Mouse (Mus musculus) layer of hippocampus, adult 18-20 months (tissue): ENCODE measurements around the gene Cep170. TPM values are rescaled to one million over a fixed set of nuclear protein-coding genes. Genes with fewer than 3 reads are reported as not detected.

Source experiments
- DNase-seq, 2 experiments: peaks; one replicate each; pipeline ENCODE4 v3.0.0; 2022; ENCODE audit warnings: low spot score in 2 of 2
- microRNA-seq, 2 experiments: library from miRNA; unstranded; fragments of <30 nt; microRNA quantifications; one replicate each; pipeline ENCODE4 v1.2.0; 2021
- total RNA-seq, 2 experiments: library from RNA; stranded (reverse); gene quantifications; 2 replicates each; pipeline ENCODE4 v1.2.3; 2021

Cep170 gene
- total RNA-seq, 2 experiments from 2014 or later: 101 to 103 TPM

DNA sequence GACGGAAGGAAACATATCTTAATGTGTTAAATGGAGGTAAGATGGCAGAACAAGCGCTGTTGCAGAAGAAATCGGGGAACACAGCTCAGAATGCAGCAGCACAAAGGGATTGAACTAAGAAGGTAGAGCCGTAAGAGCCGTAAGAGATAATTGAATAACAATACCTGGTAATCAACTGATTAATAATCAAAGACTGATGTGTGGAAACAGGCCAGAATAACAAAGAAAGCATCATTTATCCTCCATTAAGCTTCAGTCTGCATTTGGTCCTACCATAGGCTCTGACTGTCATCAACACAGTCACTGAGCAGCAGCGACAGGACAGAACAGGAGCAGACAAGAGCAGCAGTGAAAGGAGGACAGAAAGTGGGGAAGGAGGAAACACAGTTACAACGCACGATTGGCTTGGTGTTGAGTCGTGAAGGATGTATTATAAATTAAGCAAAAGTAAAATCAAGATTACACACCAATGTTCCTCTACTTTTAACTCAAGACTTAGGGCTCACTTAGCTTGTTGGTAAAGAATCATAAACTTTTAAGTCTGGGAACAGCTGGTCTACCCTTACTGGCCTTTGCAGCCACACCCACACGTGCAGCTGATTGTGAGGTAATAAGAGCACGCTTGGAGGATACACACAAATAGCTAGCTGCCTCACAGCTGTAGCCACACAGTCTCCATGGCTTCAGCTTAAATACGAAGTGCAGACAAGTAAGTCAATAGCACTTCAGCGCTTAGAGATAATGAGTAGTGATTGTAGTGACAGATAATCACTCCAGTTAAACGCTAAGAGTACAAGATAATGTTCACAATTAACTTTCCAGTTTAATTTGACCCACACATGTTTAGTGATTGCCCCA, 59.8 kb downstream of the Cep170 start:
- no peak for DNase-seq

GRCm38 (mm10) chr1:176749708-176750107, 64.2 kb downstream of the Cep170 start:
- no peak for DNase-seq

- DNase-seq: no peak
Measured at GRCm38 (mm10) chr1:176732834-176733233, 81.0 kb downstream of the Cep170 start.

DNA sequence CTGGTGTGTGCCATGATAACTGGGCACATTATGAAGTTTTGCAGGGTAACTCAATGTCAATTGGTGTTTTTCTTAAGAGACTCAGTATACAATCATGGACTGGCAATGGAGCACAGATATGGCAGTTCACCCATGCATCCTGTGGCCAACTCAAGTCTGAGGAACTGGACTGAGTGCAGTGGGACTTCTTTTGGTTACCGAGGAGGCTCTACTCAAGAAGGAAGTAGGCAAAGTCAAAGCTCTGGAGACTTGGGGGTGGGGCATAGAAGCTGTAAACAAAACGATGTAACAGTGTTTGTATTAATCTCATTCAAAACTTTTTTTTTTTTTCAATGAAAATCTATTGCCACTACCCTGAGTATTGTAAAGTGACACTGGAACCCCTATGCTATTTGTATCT, 83.3 kb downstream of the Cep170 start:
- no peak for DNase-seq

DNA sequence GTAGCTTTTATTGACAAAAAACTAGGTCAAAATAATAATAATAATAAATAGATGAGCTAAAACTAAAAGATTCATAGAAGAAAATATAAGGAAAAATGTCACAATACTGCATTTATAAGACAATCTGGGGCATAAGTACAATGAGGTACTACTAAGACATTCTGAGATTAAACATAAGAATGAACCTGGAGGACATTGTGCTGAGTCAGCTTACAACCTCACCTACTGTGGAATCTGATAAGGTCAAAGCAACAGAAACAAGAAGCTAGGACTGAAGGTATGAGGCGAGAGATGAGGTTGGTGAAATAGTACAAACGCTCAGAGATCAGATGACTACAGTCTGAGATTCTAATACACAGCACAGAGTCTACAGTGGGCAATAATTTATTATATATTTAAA, 86.5 kb downstream of the Cep170 start:
- no peak for DNase-seq

- no peak for DNase-seq
Measured at GRCm38 (mm10) chr1:176724771-176725170, 89.1 kb downstream of the Cep170 start.

- no peak for DNase-seq
Measured at GRCm38 (mm10) chr1:176723858-176724713, 89.8 kb downstream of the Cep170 start.

DNA sequence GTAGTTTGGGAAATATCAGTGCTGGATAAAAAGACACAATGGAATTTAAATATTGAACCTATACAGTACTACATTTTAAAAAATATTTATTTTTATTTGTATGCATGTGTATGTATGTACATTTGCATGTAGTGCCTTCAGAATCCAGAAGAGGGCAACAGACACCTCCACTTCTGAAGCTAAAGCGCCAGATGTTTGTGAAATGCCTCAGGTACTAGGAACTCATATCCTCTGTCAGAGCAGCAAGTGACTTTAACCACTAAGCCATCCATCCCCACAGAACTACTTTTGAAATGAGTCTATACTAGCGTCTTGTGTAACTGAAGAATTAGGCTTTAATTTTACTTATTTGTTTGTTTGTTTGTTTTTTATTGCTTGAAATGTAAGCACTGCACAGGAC, 101.4 kb downstream of the Cep170 start:
- peak in 1 of 2 experiments; percentile 49 for DNase-seq

- no peak for DNase-seq
Measured at GRCm38 (mm10) chr1:176700226-176700625, 113.6 kb downstream of the Cep170 start.

DNA sequence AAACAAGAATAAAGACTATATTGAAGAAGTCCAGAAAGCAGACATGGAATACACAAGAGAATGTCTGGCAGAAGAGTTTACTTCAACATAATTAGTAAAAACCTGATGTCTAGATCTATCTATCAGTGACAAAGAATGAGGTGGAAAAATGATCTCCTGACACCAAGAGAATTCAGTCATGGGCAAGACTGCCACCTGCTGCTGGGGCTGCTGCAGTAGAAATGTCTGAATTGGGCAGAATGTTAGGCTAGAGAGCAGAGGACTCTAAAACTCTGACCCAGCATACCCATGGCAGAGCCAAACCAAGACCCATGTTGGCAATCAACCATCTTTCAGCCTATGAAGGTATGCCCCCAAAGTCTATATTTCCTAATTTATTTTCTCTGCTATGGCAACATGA, 114.1 kb downstream of the Cep170 start:
- DNase-seq: peak; percentile 9 to 72

GRCm38 (mm10) chr1:176698647-176699046, 115.2 kb downstream of the Cep170 start:
- peak in 1 of 2 experiments; percentile 37 for DNase-seq

DNA sequence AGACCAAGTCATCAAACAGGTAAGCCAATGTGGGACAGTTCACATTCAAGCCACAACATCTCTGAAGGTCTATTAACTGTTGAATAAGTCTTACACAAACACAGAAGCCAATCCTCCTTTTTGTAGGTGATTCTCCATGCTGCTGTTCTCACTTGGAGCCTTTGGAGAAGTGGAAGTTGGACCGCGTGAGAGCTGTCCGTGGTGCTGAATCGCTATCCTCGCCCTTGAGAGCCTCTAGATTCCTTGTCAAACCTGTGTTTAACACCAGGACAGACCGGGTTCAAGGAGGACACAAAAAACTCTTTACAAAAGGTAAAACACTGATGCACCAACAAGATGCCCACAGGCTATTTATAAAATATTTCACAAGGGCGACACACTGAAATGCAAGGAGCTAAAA, 116.8 kb downstream of the Cep170 start:
- DNase-seq: no peak

DNA sequence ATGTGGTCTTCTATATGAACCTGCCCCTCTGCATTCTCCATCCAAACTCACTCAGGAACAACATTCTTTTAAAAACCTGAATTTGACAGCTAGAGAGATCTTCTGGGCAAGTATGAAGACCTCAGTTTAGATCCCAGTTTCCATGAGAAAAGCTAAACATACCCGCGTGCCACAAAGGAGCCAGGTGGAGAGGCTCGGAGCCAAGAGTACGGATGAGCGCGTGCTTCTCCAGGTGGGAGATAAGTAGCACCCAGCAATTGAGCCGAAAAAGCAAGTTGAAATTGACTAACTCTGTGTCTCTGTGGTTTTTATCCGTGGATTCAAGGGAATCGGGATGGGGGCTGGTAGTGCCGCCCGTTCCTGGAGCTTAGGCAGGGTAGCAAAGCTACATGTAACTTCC, 122.8 kb downstream of the Cep170 start:
- no peak for DNase-seq

DNA sequence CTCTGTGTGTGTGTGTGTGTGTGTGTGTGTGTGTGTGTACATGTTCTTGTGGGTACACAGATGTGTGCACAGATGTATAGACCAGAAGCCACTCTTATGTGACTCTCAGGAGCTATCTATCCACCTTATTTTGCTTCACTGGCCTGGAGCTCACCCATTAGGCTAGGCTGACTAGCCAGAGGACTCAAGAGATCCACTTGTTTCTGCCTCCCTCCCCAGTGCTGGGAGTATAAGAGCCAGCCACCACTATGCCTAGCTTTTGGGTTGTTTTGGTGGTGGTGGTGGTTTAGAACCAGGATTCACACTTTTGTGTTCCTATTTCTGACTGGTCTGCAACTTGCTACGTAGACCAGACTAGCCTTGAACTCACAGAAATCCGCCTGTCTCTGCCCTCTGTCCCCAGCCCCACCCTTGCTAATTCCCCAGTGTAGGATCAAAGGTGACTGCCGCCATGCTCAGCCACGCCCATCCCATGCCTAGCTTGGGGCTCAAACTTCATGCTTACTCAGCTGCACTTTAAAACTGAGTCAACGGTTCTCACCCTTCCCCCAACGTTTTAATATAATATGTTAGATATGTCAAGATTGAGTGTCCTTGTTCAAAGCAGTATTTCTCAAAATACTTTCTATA, 125.5 kb downstream of the Cep170 start:
- no peak for DNase-seq

Small RNA genes lying within 50 kb of the gene (microRNA-seq; reads per million reads assigned to microRNA genes)
- gene Mir350: 113 to 141 reads per million in 2 experiments

Other genes with a start within 250 kb of the Cep170 start
- gene Sdccag8, start 593 bp upstream of the Cep170 start, total RNA-seq: 10 to 100 TPM; 16.3 to 16.9 TPM